Mouse (Mus musculus) olfactory bulb, adult 2 months (tissue): ENCODE results near the gene Nelfe. TPM values are rescaled to one million over a fixed set of nuclear protein-coding genes. Genes with fewer than 3 reads are reported as not detected.

Experiments used
- H3K27ac ChIP-seq: fragments of 200-500 bp; 2 replicates; pipeline ENCODE4 v1.5.1; 2012; ENCODE audit warnings: low read depth, low read length; ENCODE audit not compliant: insufficient read depth
- H3K4me1 ChIP-seq: fragments of 200-500 bp; 2 replicates; pipeline ENCODE4 v1.6.1; 2012; ENCODE audit warnings: low read length; ENCODE audit not compliant: control insufficient read depth, insufficient read depth
- H3K4me3 ChIP-seq: fragments of 200-500 bp; 2 replicates; pipeline ENCODE4 v1.5.1; 2012; ENCODE audit warnings: mild to moderate bottlenecking, low read depth, low read length, moderate library complexity; ENCODE audit not compliant: insufficient read depth
- CTCF ChIP-seq: fragments of 200-500 bp; IDR thresholded peaks from 2 replicates; pipeline ENCODE4 v1.5.1; 2012; ENCODE audit warnings: low read depth, mild to moderate bottlenecking, low read length, moderate library complexity; ENCODE audit not compliant: insufficient read depth
- POLR2A ChIP-seq: fragments of 200-500 bp; IDR thresholded peaks from 2 replicates; pipeline ENCODE4 v1.6.1; 2012; ENCODE audit warnings: mild to moderate bottlenecking, low read depth, low read length, moderate library complexity; ENCODE audit not compliant: insufficient read depth
- WGBS: fragments of 180-500 bp; shearing (Covaris S2); methylation state at CpG from one replicate; pipeline ENCODE4 v1.1.7; 2018; 5-methylcytosine and 5-hydroxymethylcytosine counted together
- polyA plus RNA-seq: library from polyadenylated mRNA; stranded (reverse); fragments of >200 nt; gene quantifications from 2 replicates; pipeline ENCODE4 v1.2.4, GENCODE M21; 2012; ENCODE audit warnings: low replicate concordance; ENCODE audit not compliant: missing spikeins, insufficient read depth, insufficient read length

The Nelfe gene
- polyA plus RNA-seq, 1 experiment, result not detected

- Histone ChIP-seq H3K27ac (no peak overlapping the region), H3K4me1 (peaks cover 3% of the 10 kb centered on the region; the same call in 1 of the 2 replicates), H3K4me3 (no peak overlapping the region)
- WGBS, result 97% methylated on average over 13 of the region's 13 CpGs
- TF ChIP-seq POLR2A, result no peak
- no peak for TF ChIP-seq CTCF
These were observed 5.3 kb upstream of the Nelfe start for GRCm38 (mm10) chr17:34844884-34845283.

GRCm38 (mm10) chr17:34847192-34847591 is 3.0 kb upstream of the Nelfe start:
- Histone ChIP-seq H3K4me1 (peaks cover 8% of the 10 kb centered on the region), H3K27ac (no peak overlapping the region), H3K4me3 (no peak overlapping the region)
- WGBS, result 88% methylated on average over 6 of the region's 6 CpGs
- TF ChIP-seq CTCF, result no peak
- no peak for TF ChIP-seq POLR2A

- Histone ChIP-seq H3K4me1 (peaks cover 8% of the 10 kb centered on the region), H3K4me3 (no peak overlapping the region), H3K27ac (no peak overlapping the region)
- 91% methylated on average over 7 of the region's 7 CpGs for WGBS
- TF ChIP-seq CTCF, result no peak
- no peak for TF ChIP-seq POLR2A
These were observed 2.6 kb upstream of the Nelfe start for GRCm38 (mm10) chr17:34847615-34848014.

GRCm38 (mm10) chr17:34850517-34851125 is 430 bp downstream of the Nelfe start:
- 2% methylated on average over 25 of the region's 25 CpGs for WGBS
- peak overlapping the region; percentile 67 for H3K4me3 ChIP-seq
- TF ChIP-seq CTCF (no peak), POLR2A (no peak)
- H3K4me1 ChIP-seq, result peaks cover 8% of the 10 kb centered on the region
- H3K27ac ChIP-seq, result no peak overlapping the region

GRCm38 (mm10) chr17:34853511-34853910 is 3.3 kb downstream of the Nelfe start:
- TF ChIP-seq CTCF, result no peak
- no peak for TF ChIP-seq POLR2A
- Histone ChIP-seq H3K27ac (no peak overlapping the region), H3K4me1 (peaks cover 8% of the 10 kb centered on the region), H3K4me3 (no peak overlapping the region)
- 81% methylated on average over 8 of the region's 8 CpGs for WGBS

- H3K27ac ChIP-seq, result no peak overlapping the region
- 80% methylated on average over 3 of the region's 3 CpGs for WGBS
- peaks cover 6% of the 10 kb centered on the region for H3K4me1 ChIP-seq
- TF ChIP-seq CTCF (no peak), POLR2A (no peak)
- H3K4me3 ChIP-seq, result no peak overlapping the region
These were observed 4.6 kb downstream of the Nelfe start for GRCm38 (mm10) chr17:34854761-34855160.

- TF ChIP-seq CTCF, result peak; percentile 56; the same call in 1 of the 2 replicates
- no peak for TF ChIP-seq POLR2A
- 31% methylated on average over 3 of the region's 3 CpGs for whole genome bisulfite sequencing
- Histone ChIP-seq H3K27ac (no peak overlapping the region), H3K4me1 (peaks cover 2% of the 10 kb centered on the region), H3K4me3 (no peak overlapping the region)
These were observed 5.6 kb downstream of the Nelfe start for GRCm38 (mm10) chr17:34855825-34856224.

DNA sequence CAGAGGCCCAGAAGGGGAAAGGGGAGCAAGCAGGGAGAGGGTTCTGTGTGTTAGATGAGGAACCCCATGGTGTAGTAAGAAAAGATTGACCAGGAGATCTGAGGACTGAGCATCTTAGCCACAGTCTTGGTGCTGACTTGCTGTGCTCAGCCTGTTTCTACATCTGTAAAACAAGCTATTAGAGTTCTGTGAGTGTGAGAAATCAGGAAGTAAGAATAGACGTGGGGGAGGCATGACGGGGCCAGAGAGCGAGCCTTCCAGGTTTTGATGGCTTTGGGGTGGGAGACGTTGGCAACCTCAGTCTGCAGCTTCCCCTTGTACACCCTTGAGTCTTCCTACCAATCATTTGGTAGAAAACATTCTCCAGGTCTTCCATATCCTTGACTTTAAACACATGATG is 8.5 kb downstream of the Nelfe start:
- H3K4me3 ChIP-seq, result no peak overlapping the region
- 72% methylated on average over 4 of the region's 4 CpGs for WGBS
- H3K4me1 ChIP-seq, result no peaks in the 10 kb centered on the region
- H3K27ac ChIP-seq, result no peak overlapping the region
- no peak for TF ChIP-seq CTCF
- TF ChIP-seq POLR2A, result no peak

DNA sequence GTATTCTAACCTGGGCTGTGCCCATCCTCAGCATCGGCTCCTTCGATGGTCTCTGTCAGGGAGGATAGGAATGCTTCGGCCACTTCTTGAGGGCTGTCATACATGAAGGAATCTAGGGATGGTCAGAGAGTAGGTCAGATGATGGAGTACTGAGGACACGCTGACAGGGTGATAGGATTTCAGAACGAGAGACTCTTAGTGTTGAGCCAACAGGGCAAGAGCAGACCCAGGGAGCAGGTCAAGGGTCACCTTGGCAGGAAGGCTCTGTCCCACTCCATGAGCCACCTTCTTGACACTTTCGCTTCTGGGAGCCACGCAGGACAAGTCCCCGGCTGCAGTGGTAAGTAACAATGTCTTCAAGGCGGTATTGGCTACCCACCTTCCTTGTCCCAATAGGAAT is 10.3 kb downstream of the Nelfe start:
- 88% methylated on average over 9 of the region's 9 CpGs for WGBS
- H3K27ac ChIP-seq, result no peak overlapping the region
- TF ChIP-seq POLR2A (no peak), CTCF (no peak)
- H3K4me3 ChIP-seq, result no peak overlapping the region
- no peaks in the 10 kb centered on the region for H3K4me1 ChIP-seq
